Mouse (Mus musculus) C2C12 (cell line): ENCODE results near the gene Sbf2.

Experiments
- CEBPB ChIP-seq: IDR thresholded peaks from one replicate; pipeline ENCODE4 v1.6.1; 2011; ENCODE audit warnings: low read depth, mild to moderate bottlenecking, control low read depth, moderate library complexity
- CTCF ChIP-seq: IDR thresholded peaks from one replicate; pipeline ENCODE4 v1.5.1; 2011; ENCODE audit not compliant: control insufficient read depth, insufficient read depth, insufficient read length
- FOSL1 ChIP-seq: IDR thresholded peaks from one replicate; pipeline ENCODE4 v1.8.0; 2011; ENCODE audit warnings: mild to moderate bottlenecking, low read length; ENCODE audit not compliant: poor library complexity, insufficient read depth, severe bottlenecking
- MAX ChIP-seq: IDR thresholded peaks from one replicate; pipeline ENCODE4 v1.6.1; 2011; ENCODE audit warnings: mild to moderate bottlenecking, control low read depth
- MYOD1 ChIP-seq: IDR thresholded peaks from one replicate; pipeline ENCODE4 v1.6.1; 2011; ENCODE audit warnings: low read depth; ENCODE audit not compliant: control insufficient read depth, insufficient read length
- USF1 ChIP-seq: IDR thresholded peaks from one replicate; pipeline ENCODE4 v1.6.1; 2011; ENCODE audit warnings: low read depth, mild to moderate bottlenecking, control low read depth, moderate library complexity

GRCm38 (mm10) chr7:110385482-110385881, 229.2 kb downstream of the Sbf2 start:
- TF ChIP-seq CTCF (no peak), MAX (no peak), MYOD1 (no peak), FOSL1 (no peak), USF1 (no peak), CEBPB (no peak)
